ENCODE assay signal across 33 mouse cellular contexts in the genomic region with DNA sequence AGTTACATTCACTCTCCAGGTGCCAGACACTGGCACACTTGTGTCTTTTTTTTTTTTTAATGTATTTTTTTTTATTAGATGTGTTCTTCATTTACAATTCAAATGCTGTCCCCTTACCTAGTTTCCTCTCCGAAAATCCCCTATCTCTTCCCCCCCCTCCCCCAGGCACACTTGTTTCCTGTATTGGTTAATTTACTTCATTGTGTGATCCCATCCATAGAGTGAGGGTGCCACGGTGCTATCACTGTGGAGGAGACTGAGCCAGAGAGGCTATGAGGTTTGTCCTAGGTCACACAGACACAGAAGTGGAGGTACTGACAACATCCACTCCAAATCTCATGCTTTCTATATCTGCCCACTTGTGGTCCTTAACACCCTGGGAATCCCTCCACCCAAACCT. TPM values are rescaled to one million over a fixed set of nuclear protein-coding genes. Genes with fewer than 3 reads are reported as not detected.
DNase-seq lines count a peak whose midpoint lies in the region; ATAC-seq and TF ChIP-seq lines count a peak whose summit lies in the region.
"Had no signal": no experiment of that assay in that cellular context is flagged by ENCODE, and none has a peak within 500 bp of the region (broad histone marks: within the 10 kb centered on the region; RNA-seq: fewer than 3 reads in every experiment).

No protein-coding gene starts in this region.

- TF ChIP-seq POLR2A in spleen, adult 2 months (IDR thresholded peaks at IDR 0.05; ENCODE audit: low read depth, low read length) = peak; percentile 20; the same call in 1 of the 2 replicates

- peaks cover 13% of the 10 kb centered on the region; the same call in 1 of the 2 replicates for H3K36me3 ChIP-seq in kidney, postnatal 0 days (ENCODE audit: insufficient read depth, low read length)
- peaks cover 48% of the 10 kb centered on the region for H3K36me3 ChIP-seq in spleen, adult 2 months (ENCODE audit: control insufficient read depth, insufficient read depth, low read length)
- H3K36me3 ChIP-seq: embryonic facial prominence, embryonic 12.5 days; hindbrain, embryonic 13.5 days had no signal

- H3K4me2 ChIP-seq in kidney, postnatal 0 days (ENCODE audit: low read length) = peak overlapping the region; percentile 30; the same call in 1 of the 2 replicates
- H3K4me2 ChIP-seq: embryonic facial prominence, embryonic 12.5 days; hindbrain, embryonic 13.5 days; limb, embryonic 12.5 days; lung, embryonic 14.5 days; midbrain, embryonic 11.5 days had no signal

- ATAC-seq in kidney, postnatal 0 days (replicated peaks; ENCODE audit: low FRiP score, low read depth) = no peak
- ATAC-seq: forebrain, embryonic 14.5 days; midbrain, embryonic 16.5 days; Patski had no signal

- no peaks in the 10 kb centered on the region for H3K9me3 ChIP-seq in kidney, postnatal 0 days (replicated peaks; ENCODE audit: low read length)
- H3K9me3 ChIP-seq: embryonic facial prominence, embryonic 12.5 days; hindbrain, embryonic 13.5 days; limb, embryonic 12.5 days; liver, embryonic 13.5 days had no signal

- DNase-seq in gastrocnemius, adult 2 months = no peak
- no peak for DNase-seq in gastrocnemius, postnatal 25 days
- no peak for DNase-seq in kidney, postnatal 0 days (ENCODE audit: low spot score)
- no peak for DNase-seq in kidney, postnatal 36 days
- peak in 1 of 2 experiments; percentile 52 for DNase-seq in spleen, adult 2 months (ENCODE audit: low read depth in 1 of 2, low spot score in 2 of 2)
- DNase-seq in spleen, adult 12 weeks (ENCODE audit: low spot score) = no peak
- DNase-seq in left cerebral cortex, adult 2 months (ENCODE audit: extremely low spot score in 1 of 2, low spot score in 2 of 2) = no peak
- DNase-seq: adrenal gland, postnatal 10 days; cerebellum, adult 11 months; cerebellum, adult 9-10 months; cerebellum, postnatal 36 days; kidney, adult 18-20 months; kidney, postnatal 10 days; layer of hippocampus, adult 9-11 months; liver, embryonic 13.5 days; lung, embryonic 14.5 days; right cerebral cortex, postnatal 25 days; thymus, postnatal 14 days had no signal

- 60% methylated on average over 2 of the region's 2 CpGs for WGBS in kidney, postnatal 0 days
- 30% methylated on average over 2 of the region's 2 CpGs for WGBS in spleen, adult 2 months

- no peaks in the 10 kb centered on the region for H3K27me3 ChIP-seq in kidney, postnatal 0 days (ENCODE audit: insufficient read depth, low read length)
- no peaks in the 10 kb centered on the region for H3K27me3 ChIP-seq in spleen, adult 2 months (ENCODE audit: control insufficient read depth, insufficient read depth, low read length)
- H3K27me3 ChIP-seq: embryonic facial prominence, embryonic 12.5 days; limb, embryonic 12.5 days; liver, embryonic 13.5 days; Patski had no signal

- H3K4me3 ChIP-seq in gastrocnemius, adult 2 months = peak overlapping the region; percentile 76
- H3K4me3 ChIP-seq in kidney, postnatal 0 days (replicated peaks; ENCODE audit: low read depth, low read length) = no peak overlapping the region
- peak overlapping the region; percentile 36; the same call in 1 of the 2 replicates for H3K4me3 ChIP-seq in spleen, adult 2 months (ENCODE audit: extremely low read depth, insufficient read depth, insufficient read length)
- no peak overlapping the region for H3K4me3 ChIP-seq in left cerebral cortex, adult 2 months
- H3K4me3 ChIP-seq: embryonic facial prominence, embryonic 12.5 days; hindbrain, embryonic 13.5 days; limb, embryonic 12.5 days; liver, embryonic 13.5 days had no signal

- H3K27ac ChIP-seq in gastrocnemius, adult 2 months = no peak overlapping the region
- H3K27ac ChIP-seq in kidney, postnatal 0 days = no peak overlapping the region
- peak overlapping the region; percentile 72 for H3K27ac ChIP-seq in spleen, adult 2 months (ENCODE audit: insufficient read depth, low read length)
- no peak overlapping the region for H3K27ac ChIP-seq in left cerebral cortex, adult 2 months
- H3K27ac ChIP-seq: embryonic facial prominence, embryonic 12.5 days; hindbrain, embryonic 13.5 days; limb, embryonic 12.5 days; liver, embryonic 13.5 days had no signal

- no peak overlapping the region for H3K9ac ChIP-seq in kidney, postnatal 0 days (ENCODE audit: low read depth, low read length)
- H3K9ac ChIP-seq: embryonic facial prominence, embryonic 12.5 days; hindbrain, embryonic 13.5 days; limb, embryonic 12.5 days; liver, embryonic 13.5 days; lung, embryonic 14.5 days had no signal

- H3K4me1 ChIP-seq in kidney, postnatal 0 days (replicated peaks; ENCODE audit: insufficient read depth, low read length) = peaks cover 14% of the 10 kb centered on the region
- H3K4me1 ChIP-seq in spleen, adult 2 months (ENCODE audit: control insufficient read depth, insufficient read depth, insufficient read length) = peaks cover 32% of the 10 kb centered on the region

- intact Hi-C loops in gastrocnemius, adult 2 months (cut with DNase I) = no loop called here
- intact Hi-C loops in left cerebral cortex, adult 2 months (cut with DNase I) = no loop called here

- no peak for TF ChIP-seq CTCF in gastrocnemius, adult 2 months (IDR thresholded peaks at IDR 0.05)
- no peak for TF ChIP-seq CTCF in kidney, postnatal 0 days (IDR thresholded peaks at IDR 0.05; ENCODE audit: low read depth)
- TF ChIP-seq CTCF in spleen, adult 2 months (IDR thresholded peaks at IDR 0.05; ENCODE audit: extremely low read depth, insufficient read depth, insufficient read length, insufficient replicate concordance) = no peak
- TF ChIP-seq CTCF in left cerebral cortex, adult 2 months (IDR thresholded peaks at IDR 0.05) = no peak

RNA-seq across cellular contexts. Expression of a gene that starts 3.0 kb away (rescaled TPM):
- 1 to 10 TPM; 2.8 to 4.9 TPM for total RNA-seq in gastrocnemius, adult 2 months (2021)
- 1 to 10 TPM; 2.5 to 3.4 TPM for total RNA-seq in gastrocnemius, postnatal 25 days (2021)
- 1.4 and 1.5 TPM in 2 replicates for polyA plus RNA-seq in kidney, postnatal 0 days (2015; fragmentation: Nextera tagmentation; extraction: Ambion mirVana)
- polyA plus RNA-seq in spleen, adult 2 months (2012; rRNA removed) = 101 and 132 TPM in 2 replicates
- 1 to 10 TPM; 2.3 to 4.3 TPM for total RNA-seq in left cerebral cortex, adult 2 months (2021)

RNA-seq across cellular contexts. Expression of a gene that starts 19.0 kb away (rescaled TPM):
- not detected for total RNA-seq in gastrocnemius, adult 2 months (2021)
- total RNA-seq in gastrocnemius, postnatal 25 days (2021) = not detected
- polyA plus RNA-seq in kidney, postnatal 0 days (2015; fragmentation: Nextera tagmentation; extraction: Ambion mirVana) = 0.27 and 0.55 TPM in 2 replicates
- polyA plus RNA-seq in spleen, adult 2 months (2012; rRNA removed) = 1.1 and 1.3 TPM in 2 replicates
- not detected for total RNA-seq in left cerebral cortex, adult 2 months (2021)
- total RNA-seq: gastrocnemius, adult 18-20 months; gastrocnemius, postnatal 4 days; heart, postnatal 25 days; left cerebral cortex, postnatal 14 days; megakaryocyte, adult 5-6 weeks; MEL had no signal
- polyA plus RNA-seq: heart, embryonic 14.5 days; liver, embryonic 13.5 days; neural tube, embryonic 11.5 days; Patski had no signal

RNA-seq across cellular contexts. Expression of a gene that starts 25.9 kb away (rescaled TPM):
- under 1 TPM; 0.17 to 0.28 TPM for total RNA-seq in gastrocnemius, adult 2 months (2021)
- under 1 TPM; 0.20 to 0.24 TPM for total RNA-seq in gastrocnemius, postnatal 25 days (2021)
- polyA plus RNA-seq in kidney, postnatal 0 days (2015; fragmentation: Nextera tagmentation; extraction: Ambion mirVana) = 0.14 and 0.26 TPM in 2 replicates
- polyA plus RNA-seq in spleen, adult 2 months (2012; rRNA removed) = 1.4 and 1.9 TPM in 2 replicates
- total RNA-seq in left cerebral cortex, adult 2 months (2021) = under 1 TPM; 0.25 to 0.26 TPM
- total RNA-seq: gastrocnemius, postnatal 4 days; megakaryocyte, adult 5-6 weeks; MEL had no signal
- polyA plus RNA-seq: Patski had no signal

RNA-seq across cellular contexts. Expression of a gene that starts 36.3 kb away (rescaled TPM):
- not detected for total RNA-seq in gastrocnemius, adult 2 months (2021)
- not detected for total RNA-seq in gastrocnemius, postnatal 25 days (2021)
- not detected in 2 replicates for polyA plus RNA-seq in kidney, postnatal 0 days (2015; fragmentation: Nextera tagmentation; extraction: Ambion mirVana)
- 0.13 and 0.15 TPM in 2 replicates for polyA plus RNA-seq in spleen, adult 2 months (2012; rRNA removed)
- under 1 TPM in 1 of 2 experiments, not detected in 1; 0.11 TPM for total RNA-seq in left cerebral cortex, adult 2 months (2021)
- total RNA-seq: gastrocnemius, adult 18-20 months; heart, postnatal 25 days; megakaryocyte, adult 5-6 weeks; MEL had no signal
- polyA plus RNA-seq: embryonic facial prominence, embryonic 12.5 days; forebrain, embryonic 14.5 days; heart, embryonic 14.5 days; hindbrain, embryonic 13.5 days; limb, embryonic 12.5 days; lung, embryonic 14.5 days; midbrain, embryonic 11.5 days; midbrain, embryonic 16.5 days; neural tube, embryonic 11.5 days; Patski had no signal

RNA-seq across cellular contexts. Expression of a gene that starts 49.0 kb away (rescaled TPM):
- total RNA-seq in gastrocnemius, adult 2 months (2021) = 10 to 100 TPM in 1 of 2 experiments, 1 to 10 TPM in 1; 7.3 to 12.0 TPM
- total RNA-seq in gastrocnemius, postnatal 25 days (2021) = 1 to 10 TPM; 6.1 to 6.3 TPM
- 8.1 and 9.8 TPM in 2 replicates for polyA plus RNA-seq in kidney, postnatal 0 days (2015; fragmentation: Nextera tagmentation; extraction: Ambion mirVana)
- polyA plus RNA-seq in spleen, adult 2 months (2012; rRNA removed) = 22.8 and 27.1 TPM in 2 replicates
- 10 to 100 TPM; 27.1 to 27.3 TPM for total RNA-seq in left cerebral cortex, adult 2 months (2021)

Comparison
In these comparisons a context has a peak if more than half of its experiments do, and no peak if none do; other contexts are left out.
1. H3K4me3 ChIP-seq: peak in gastrocnemius, adult 2 months (single experiment) and spleen, adult 2 months (single experiment); none in kidney, postnatal 0 days (single experiment) and left cerebral cortex, adult 2 months (single experiment).